Mouse (Mus musculus) liver, embryonic 11.5 days (tissue): Measurements from ENCODE around the gene 3110082I17Rik. TPM values are rescaled to one million over a fixed set of nuclear protein-coding genes. Genes with fewer than 3 reads are reported as not detected.

Source experiments
- ATAC-seq: fragments of 200-750 bp; cut with Nextera tagmentation; replicated peaks from 2 replicates; pipeline ENCODE4 v1.8.0; 2017; ENCODE audit warnings: moderate number of reproducible peaks, mild to moderate bottlenecking, moderate TSS enrichment, moderate library complexity; ENCODE audit not compliant: low FRiP score
- DNase-seq: peaks from one replicate; pipeline ENCODE4 v3.0.0-alpha.2; 2017; ENCODE audit warnings: low spot score
- H3K27ac ChIP-seq: fragments of 300-500 bp; sonication (generic); 2 replicates; pipeline ENCODE4 v1.5.1; 2014; ENCODE audit warnings: mild to moderate bottlenecking, low read depth, low read length, control low read depth
- H3K27me3 ChIP-seq: fragments of 300-500 bp; sonication (generic); replicated peaks from 2 replicates; pipeline ENCODE4 v1.6.1; 2014; ENCODE audit warnings: low read length, mixed read lengths; ENCODE audit not compliant: control insufficient read depth, insufficient read depth
- H3K36me3 ChIP-seq: fragments of 300-500 bp; sonication (generic); 2 replicates; pipeline ENCODE4 v1.6.1; 2014; ENCODE audit warnings: mild to moderate bottlenecking, low read length, moderate library complexity, mixed read lengths; ENCODE audit not compliant: control insufficient read depth, insufficient read depth
- H3K4me1 ChIP-seq: fragments of 300-500 bp; sonication (generic); replicated peaks from 2 replicates; pipeline ENCODE4 v1.6.1; 2014; ENCODE audit warnings: low read length, mixed read lengths; ENCODE audit not compliant: control insufficient read depth, insufficient read depth
- H3K4me2 ChIP-seq: fragments of 300-500 bp; sonication (generic); 2 replicates; pipeline ENCODE4 v1.6.1; 2014; ENCODE audit warnings: mild to moderate bottlenecking, control low read depth, moderate library complexity
- H3K4me3 ChIP-seq: fragments of 300-500 bp; sonication (generic); 2 replicates; pipeline ENCODE4 v1.5.1; 2014; ENCODE audit warnings: low read depth, low read length, control low read depth
- H3K9ac ChIP-seq: fragments of 300-500 bp; sonication (generic); 2 replicates; pipeline ENCODE4 v1.6.1; 2014; ENCODE audit warnings: low read depth, low read length, control low read depth
- H3K9me3 ChIP-seq: fragments of 300-500 bp; sonication (generic); 2 replicates; pipeline ENCODE4 v1.6.1; 2016; ENCODE audit warnings: low read length, inconsistent platforms, mixed read lengths; ENCODE audit not compliant: control insufficient read depth
- WGBS: fragments of 180-500 bp; shearing (Covaris S2); extraction: QIAGEN DNeasy Blood & Tissue Kit; methylation state at CpG from one replicate; pipeline ENCODE4 v1.1.7; 2014; 5-methylcytosine and 5-hydroxymethylcytosine counted together
- polyA plus RNA-seq: library from polyadenylated mRNA; unstranded; fragments of >200 nt; fragmentation: Nextera tagmentation; extraction: Ambion mirVana; gene quantifications from 2 replicates; pipeline ENCODE4 v1.2.1, GENCODE M21; 2014

Gene 3110082I17Rik
- polyA plus RNA-seq, 1 experiment from 2014 or later: 49.4 TPM

DNA sequence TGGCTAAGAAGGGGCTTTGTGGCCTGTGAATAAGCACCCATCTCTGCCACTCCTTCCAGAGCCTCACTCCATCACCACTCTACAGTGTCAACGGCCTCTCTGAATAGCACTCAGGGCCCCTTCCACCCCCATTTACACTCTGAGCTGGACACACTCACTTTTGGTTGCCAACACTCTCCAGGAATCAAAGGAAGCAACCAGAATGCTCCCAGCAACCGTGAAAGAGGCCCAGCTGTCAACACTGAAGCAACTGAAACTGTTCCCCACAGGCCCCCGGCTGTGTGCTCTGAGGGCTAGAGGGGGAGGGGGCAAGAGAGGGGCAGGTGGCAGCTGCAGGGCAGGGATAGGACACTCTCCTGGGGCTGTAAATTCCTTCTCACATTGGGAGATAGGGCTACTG is 41.7 kb downstream of the 3110082I17Rik start:
- Histone ChIP-seq H3K9me3 (no peaks in the 10 kb centered on the region), H3K4me1 (0 out of 2 replicates have a peak, but pooled peaks cover 2% of the 10 kb centered on the region), H3K36me3 (peaks cover 4% of the 10 kb centered on the region; the same call in 1 of the 2 replicates), H3K4me2 (no peak overlapping the region), H3K27ac (no peak overlapping the region), H3K27me3 (no peaks in the 10 kb centered on the region), H3K9ac (no peak overlapping the region), H3K4me3 (no peak overlapping the region)
- no peak for DNase-seq
- 53% methylated on average over 3 of the region's 3 CpGs for WGBS
- no peak for ATAC-seq

DNA sequence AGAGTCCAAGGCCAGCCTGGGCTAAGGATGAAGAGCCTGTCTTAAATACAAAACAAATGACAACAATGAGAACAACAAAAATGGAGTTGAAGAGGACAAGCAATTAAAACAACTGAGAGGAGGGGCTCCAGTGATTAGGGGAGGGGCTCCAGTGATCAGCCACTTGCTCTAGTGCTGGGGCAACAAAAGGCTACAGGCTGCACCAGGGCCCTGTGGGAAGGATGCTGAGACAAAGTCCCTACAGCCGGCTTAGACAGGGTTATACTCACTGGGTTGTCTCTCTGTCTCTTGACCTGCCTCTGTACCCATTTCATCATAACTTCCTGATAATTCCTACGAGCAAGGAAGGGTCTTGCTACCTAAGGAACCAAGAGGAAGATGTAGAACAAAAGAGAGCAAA is 42.2 kb downstream of the 3110082I17Rik start:
- no peak overlapping the region for H3K4me2 ChIP-seq
- no peaks in the 10 kb centered on the region for H3K27me3 ChIP-seq
- DNase-seq (no peak), ATAC-seq (no peak)
- H3K27ac ChIP-seq: no peak overlapping the region
- H3K36me3 ChIP-seq: peaks cover 4% of the 10 kb centered on the region; the same call in 1 of the 2 replicates
- no peak overlapping the region for H3K9ac ChIP-seq
- no peak overlapping the region for H3K4me3 ChIP-seq
- no peaks in the 10 kb centered on the region for H3K9me3 ChIP-seq
- H3K4me1 ChIP-seq: 0 out of 2 replicates have a peak, but pooled peaks cover under 1% of the 10 kb centered on the region
- WGBS: 64% methylated on average over 2 of the region's 2 CpGs

- H3K4me3 ChIP-seq: no peak overlapping the region
- no peak overlapping the region for H3K4me2 ChIP-seq
- H3K4me1 ChIP-seq: no peaks in the 10 kb centered on the region
- H3K9me3 ChIP-seq: no peaks in the 10 kb centered on the region
- H3K36me3 ChIP-seq: peaks cover 4% of the 10 kb centered on the region; the same call in 1 of the 2 replicates
- no peak for DNase-seq
- WGBS: 82% methylated on average over 3 of the region's 3 CpGs
- ATAC-seq: no peak
- H3K27ac ChIP-seq: no peak overlapping the region
- no peak overlapping the region for H3K9ac ChIP-seq
- no peaks in the 10 kb centered on the region for H3K27me3 ChIP-seq
Observed at GRCm38 (mm10) chr5:139417480-139417879, 42.8 kb downstream of the 3110082I17Rik start.

- Histone ChIP-seq H3K4me1 (no peaks in the 10 kb centered on the region), H3K27me3 (no peaks in the 10 kb centered on the region), H3K27ac (no peak overlapping the region), H3K4me2 (no peak overlapping the region), H3K9me3 (no peaks in the 10 kb centered on the region), H3K9ac (no peak overlapping the region), H3K4me3 (no peak overlapping the region), H3K36me3 (peaks cover 4% of the 10 kb centered on the region; the same call in 1 of the 2 replicates)
- DNase-seq (no peak), ATAC-seq (no peak)
- WGBS: 87% methylated on average over 4 of the region's 4 CpGs
Observed at GRCm38 (mm10) chr5:139416942-139417341, 43.4 kb downstream of the 3110082I17Rik start.

- Histone ChIP-seq H3K4me3 (no peak overlapping the region), H3K9ac (no peak overlapping the region), H3K27ac (no peak overlapping the region), H3K4me1 (no peaks in the 10 kb centered on the region), H3K36me3 (peaks cover 4% of the 10 kb centered on the region; the same call in 1 of the 2 replicates), H3K4me2 (no peak overlapping the region), H3K9me3 (no peaks in the 10 kb centered on the region), H3K27me3 (no peaks in the 10 kb centered on the region)
- WGBS: 85% methylated on average over 5 of the region's 5 CpGs
- DNase-seq (no peak), ATAC-seq (no peak)
Observed at GRCm38 (mm10) chr5:139415001-139415400, 45.3 kb downstream of the 3110082I17Rik start.

DNA sequence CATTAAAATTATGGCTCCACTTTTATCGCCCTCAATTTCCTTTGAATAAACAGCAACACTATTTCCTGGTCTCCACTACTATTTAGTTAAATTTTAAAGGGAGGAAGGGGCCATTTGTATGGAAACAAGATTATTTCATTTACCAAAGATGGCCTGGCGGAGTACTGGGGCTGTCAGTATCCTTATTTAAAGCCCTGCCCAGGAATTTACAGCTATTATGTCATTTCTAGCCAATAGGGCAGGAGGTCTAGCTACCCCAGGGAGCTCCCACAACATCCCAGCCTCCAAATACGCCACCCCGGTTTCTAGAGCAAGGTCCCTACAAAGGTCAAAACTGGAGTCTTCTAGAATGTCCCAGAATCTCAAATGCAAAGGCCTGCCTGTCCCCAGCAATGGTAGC is 46.8 kb downstream of the 3110082I17Rik start:
- Histone ChIP-seq H3K27me3 (no peaks in the 10 kb centered on the region), H3K27ac (no peak overlapping the region), H3K36me3 (peaks cover 4% of the 10 kb centered on the region; the same call in 1 of the 2 replicates), H3K4me3 (no peak overlapping the region), H3K9me3 (no peaks in the 10 kb centered on the region), H3K4me1 (no peaks in the 10 kb centered on the region; the same call in 1 of the 2 replicates), H3K9ac (no peak overlapping the region), H3K4me2 (no peak overlapping the region)
- 83% methylated on average over 4 of the region's 4 CpGs for WGBS
- DNase-seq (no peak), ATAC-seq (no peak)

- no peak overlapping the region for H3K4me3 ChIP-seq
- no peak overlapping the region for H3K4me2 ChIP-seq
- H3K9ac ChIP-seq: no peak overlapping the region
- H3K27me3 ChIP-seq: no peaks in the 10 kb centered on the region
- 70% methylated on average over 15 of the region's 15 CpGs for WGBS
- no peaks in the 10 kb centered on the region for H3K9me3 ChIP-seq
- H3K4me1 ChIP-seq: peaks cover 2% of the 10 kb centered on the region; the same call in 1 of the 2 replicates
- H3K36me3 ChIP-seq: peaks cover 4% of the 10 kb centered on the region; the same call in 1 of the 2 replicates
- no peak for DNase-seq
- no peak overlapping the region for H3K27ac ChIP-seq
- no peak for ATAC-seq
Observed at GRCm38 (mm10) chr5:139411665-139412314, 48.5 kb downstream of the 3110082I17Rik start.

GRCm38 (mm10) chr5:139411117-139411516 is 49.2 kb downstream of the 3110082I17Rik start:
- Histone ChIP-seq H3K36me3 (peaks cover 4% of the 10 kb centered on the region; the same call in 1 of the 2 replicates), H3K27me3 (no peaks in the 10 kb centered on the region), H3K4me3 (no peak overlapping the region), H3K4me1 (peaks cover 4% of the 10 kb centered on the region), H3K9me3 (no peaks in the 10 kb centered on the region), H3K4me2 (no peak overlapping the region), H3K27ac (no peak overlapping the region), H3K9ac (no peak overlapping the region)
- 90% methylated on average over 6 of the region's 6 CpGs for WGBS
- ATAC-seq (no peak), DNase-seq (no peak)

DNA sequence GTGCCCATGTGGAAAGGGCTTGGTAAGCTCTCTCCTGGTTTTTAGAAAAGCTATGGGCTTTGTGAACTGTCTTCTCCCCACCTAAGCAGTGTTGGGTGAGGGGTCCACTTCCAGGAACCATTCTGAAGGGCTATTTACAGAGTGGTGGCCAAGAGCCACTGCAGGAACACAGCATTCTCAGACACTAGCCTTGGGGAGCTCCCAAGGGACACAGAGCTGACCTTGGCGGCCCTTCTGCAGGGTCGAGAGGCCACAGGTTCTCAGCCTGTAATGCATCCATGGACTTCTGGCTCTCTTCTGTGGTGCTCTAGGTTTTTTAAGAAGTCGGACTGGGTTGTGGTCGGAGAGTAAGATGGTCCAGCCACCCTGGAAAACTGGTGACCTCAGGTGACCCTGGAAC is 50.3 kb downstream of the 3110082I17Rik start:
- H3K4me1 ChIP-seq: peaks cover 14% of the 10 kb centered on the region
- no peak overlapping the region for H3K4me3 ChIP-seq
- no peak for ATAC-seq
- no peaks in the 10 kb centered on the region for H3K9me3 ChIP-seq
- no peak overlapping the region for H3K9ac ChIP-seq
- 76% methylated on average over 4 of the region's 4 CpGs for WGBS
- DNase-seq: no peak
- peaks cover 4% of the 10 kb centered on the region; the same call in 1 of the 2 replicates for H3K36me3 ChIP-seq
- no peak overlapping the region for H3K4me2 ChIP-seq
- no peak overlapping the region for H3K27ac ChIP-seq
- no peaks in the 10 kb centered on the region for H3K27me3 ChIP-seq
